Mouse (Mus musculus) lung, postnatal 0 days (tissue): Measurements from ENCODE around the gene Atp1a1.
A peak's percentile ranks its signal among the peaks of the same experiment; 100 is the strongest.

Experiments
- CTCF ChIP-seq: IDR thresholded peaks from 2 replicates; pipeline ENCODE4 v1.5.1; 2016; ENCODE audit warnings: antibody characterized with exemption, mild to moderate bottlenecking
- EP300 ChIP-seq: IDR thresholded peaks from 2 replicates; pipeline ENCODE4 v1.6.1; 2016; ENCODE audit warnings: antibody characterized with exemption, mild to moderate bottlenecking, control low read depth

DNA sequence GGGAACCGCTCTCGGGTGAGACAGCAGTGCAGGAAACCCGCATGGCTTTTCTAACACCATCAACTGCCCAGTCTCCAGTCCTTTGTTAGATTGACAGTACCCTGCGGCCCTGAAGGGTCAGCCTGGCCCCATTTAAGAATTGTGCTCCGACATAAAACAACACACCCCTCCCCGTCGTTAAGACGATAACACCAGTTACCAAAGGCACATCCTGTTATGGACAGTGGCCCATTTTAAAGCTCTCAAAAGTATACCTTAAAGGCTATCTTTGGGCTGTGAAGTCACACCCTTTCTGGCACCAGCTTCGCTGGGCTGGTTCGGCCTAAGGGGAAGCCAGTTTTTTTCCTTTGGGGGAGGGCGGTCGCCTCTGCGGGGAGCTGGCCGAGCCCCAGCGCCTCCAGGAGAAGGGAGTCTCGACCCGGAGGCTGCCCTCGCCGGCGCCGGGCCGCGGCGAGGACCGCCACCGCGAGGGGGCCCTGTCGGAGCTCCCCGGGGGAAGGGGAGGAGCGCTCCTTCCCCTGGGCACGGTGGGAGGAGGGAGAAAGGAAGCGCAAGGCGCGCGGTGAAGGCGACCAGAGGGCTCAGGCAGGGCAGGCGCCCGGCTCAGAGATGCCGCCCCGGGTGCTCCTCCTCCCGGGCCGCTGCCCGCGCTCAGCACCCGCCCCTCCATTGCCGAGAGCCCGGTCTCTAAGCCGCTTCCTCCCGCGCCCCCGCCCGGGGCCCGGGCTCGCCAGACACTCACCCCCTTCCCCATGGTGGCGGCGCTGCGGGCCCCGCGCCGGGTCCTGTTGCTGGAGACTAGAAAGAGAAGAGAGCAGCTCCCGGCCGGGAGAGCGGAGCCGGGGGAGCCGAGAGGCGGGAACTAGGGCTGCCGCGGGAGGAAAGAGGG, 579 bp downstream of the Atp1a1 start:
- TF ChIP-seq CTCF: peak; percentile 76
- peak; percentile 80; the same call in 1 of the 2 replicates for TF ChIP-seq EP300
